Mouse (Mus musculus) layer of hippocampus, postnatal 14 days (tissue): ENCODE measurements around the gene 4931414P19Rik. TPM values are rescaled to one million over a fixed set of nuclear protein-coding genes. Genes with fewer than 3 reads are reported as not detected.

Experiments used
- DNase-seq, 2 experiments: peaks; one replicate each; pipeline ENCODE4 v3.0.0; 2021 to 2022; ENCODE audit warnings: low spot score in 2 of 2, mixed read lengths in 1 of 2
- microRNA-seq, 2 experiments: library from miRNA; unstranded; fragments of <30 nt; microRNA quantifications; one replicate each; pipeline ENCODE4 v1.2.0; 2021
- total RNA-seq, 2 experiments: library from RNA; stranded (reverse); gene quantifications; 2 replicates each; pipeline ENCODE4 v1.2.3; 2021

The 4931414P19Rik gene
- total RNA-seq, 2 experiments from 2014 or later, result 4.3 to 5.6 TPM

GRCm38 (mm10) chr14:54553454-54553974 is 52.3 kb downstream of the 4931414P19Rik start:
- DNase-seq, result no peak

GRCm38 (mm10) chr14:54544703-54545102 is 61.1 kb downstream of the 4931414P19Rik start:
- no peak for DNase-seq

GRCm38 (mm10) chr14:54540771-54541170 is 65.0 kb downstream of the 4931414P19Rik start:
- no peak for DNase-seq

- DNase-seq, result no peak
These were observed 67.2 kb downstream of the 4931414P19Rik start for GRCm38 (mm10) chr14:54538580-54538979.

Small RNA genes lying within 50 kb of the gene (microRNA-seq; reads per million reads assigned to microRNA genes)
- gene Mir686, result 0 reads per million in 2 experiments
- 0 to 1.4 reads per million in 2 experiments for gene Mir6948

Other genes with a start within 250 kb of the 4931414P19Rik start
- gene Oxa1l, start 245.2 kb downstream of the 4931414P19Rik start, total RNA-seq, result 10 to 100 TPM; 57.3 to 59.2 TPM
- gene Slc7a7, start 188.2 kb downstream of the 4931414P19Rik start, total RNA-seq, result 1 to 10 TPM; 2.4 to 2.5 TPM
- 10 to 100 TPM; 92.7 to 96.6 TPM for gene Mrpl52, start 179.1 kb downstream of the 4931414P19Rik start, total RNA-seq
- 10 to 100 TPM; 20.0 to 29.8 TPM for gene Mmp14, start 174.4 kb downstream of the 4931414P19Rik start, total RNA-seq
- gene Lrp10, start 141.9 kb downstream of the 4931414P19Rik start, total RNA-seq, result 10 to 100 TPM; 40.3 to 45.1 TPM
- gene Rem2, start 129.9 kb downstream of the 4931414P19Rik start, total RNA-seq, result 10 to 100 TPM; 31.3 to 33.2 TPM
- 10 to 100 TPM; 74.9 to 75.2 TPM for gene Prmt5, start 88.5 kb downstream of the 4931414P19Rik start, total RNA-seq
- gene Haus4, start 51.4 kb downstream of the 4931414P19Rik start, total RNA-seq, result 1 to 10 TPM; 4.1 to 4.2 TPM
- gene Ajuba, start 28.4 kb downstream of the 4931414P19Rik start, total RNA-seq, result 1 to 10 TPM; 2.6 to 3.2 TPM
- 100 to 1,000 TPM; 211 to 215 TPM for gene Psmb5, start 12.0 kb upstream of the 4931414P19Rik start, total RNA-seq
- gene Psmb11, start 15.4 kb upstream of the 4931414P19Rik start, total RNA-seq, result under 1 TPM; 0.35 to 0.38 TPM
- gene Gm17606, start 35.0 kb upstream of the 4931414P19Rik start, total RNA-seq, result not detected
- 10 to 100 TPM; 20.5 to 21.0 TPM for gene Cdh24, start 35.4 kb upstream of the 4931414P19Rik start, total RNA-seq
- gene 1700123O20Rik, start 80.2 kb upstream of the 4931414P19Rik start, total RNA-seq, result 10 to 100 TPM; 25.8 to 27.8 TPM
- 100 to 1,000 TPM; 210 to 221 TPM for gene Acin1, start 80.9 kb upstream of the 4931414P19Rik start, total RNA-seq
- under 1 TPM in 1 of 2 experiments, not detected in 1; 0.21 TPM for gene Gm29776, start 92.8 kb upstream of the 4931414P19Rik start, total RNA-seq
- gene Cebpe, start 106.2 kb upstream of the 4931414P19Rik start, total RNA-seq, result not detected
- gene Slc7a8, start 176.0 kb upstream of the 4931414P19Rik start, total RNA-seq, result 10 to 100 TPM; 66.1 to 66.2 TPM
- gene Rnf212b, start 208.1 kb upstream of the 4931414P19Rik start, total RNA-seq, result not detected